Mouse (Mus musculus) midbrain, embryonic 10.5 days (tissue): Measurements from ENCODE around the gene Pef1. TPM values are rescaled to one million over a fixed set of nuclear protein-coding genes. Genes with fewer than 3 reads are reported as not detected.

ENCODE experiments used
- DNase-seq: peaks from one replicate; pipeline ENCODE4 v3.0.0-alpha.2; 2017; ENCODE audit warnings: low spot score
- H3K27ac ChIP-seq: fragments of 300-500 bp; sonication (generic); replicated peaks from 2 replicates; pipeline ENCODE4 v1.5.1; 2016; ENCODE audit warnings: mild to moderate bottlenecking
- H3K27me3 ChIP-seq: fragments of 300-500 bp; sonication (generic); 2 replicates; pipeline ENCODE4 v1.6.1; 2016; ENCODE audit warnings: low read depth, mild to moderate bottlenecking; ENCODE audit not compliant: poor library complexity, severe bottlenecking
- H3K36me3 ChIP-seq: fragments of 300-500 bp; sonication (generic); 2 replicates; pipeline ENCODE4 v1.6.1; 2016; ENCODE audit warnings: mild to moderate bottlenecking, moderate library complexity
- H3K4me1 ChIP-seq: fragments of 300-500 bp; sonication (generic); 2 replicates; pipeline ENCODE4 v1.6.1; 2016
- H3K4me3 ChIP-seq: fragments of 300-500 bp; sonication (generic); 2 replicates; pipeline ENCODE4 v1.5.1; 2016; ENCODE audit warnings: mild to moderate bottlenecking, moderate library complexity
- H3K9me3 ChIP-seq: fragments of 300-500 bp; sonication (generic); replicated peaks from 2 replicates; pipeline ENCODE4 v1.6.1; 2016; ENCODE audit warnings: mild to moderate bottlenecking
- WGBS: fragments of 180-500 bp; shearing (Covaris S2); methylation state at CpG from one replicate; pipeline ENCODE4 v1.1.7; 2016; 5-methylcytosine and 5-hydroxymethylcytosine counted together
- polyA plus RNA-seq: library from polyadenylated mRNA; unstranded; fragments of >200 nt; fragmentation: Nextera tagmentation; extraction: Ambion mirVana; gene quantifications from 2 replicates; pipeline ENCODE4 v1.2.1, GENCODE M21; 2016

Gene Pef1
- polyA plus RNA-seq, 1 experiment from 2014 or later = 74.0 TPM

- peaks cover 39% of the 10 kb centered on the region for H3K27me3 ChIP-seq
- H3K27ac ChIP-seq = no peak overlapping the region
- 82% methylated on average over 12 of the region's 12 CpGs for WGBS
- H3K4me1 ChIP-seq = no peaks in the 10 kb centered on the region
- DNase-seq = no peak
- no peaks in the 10 kb centered on the region for H3K9me3 ChIP-seq
- H3K36me3 ChIP-seq = no peaks in the 10 kb centered on the region
- H3K4me3 ChIP-seq = no peak overlapping the region
These were observed 54.5 kb downstream of the Pef1 start for GRCm38 (mm10) chr4:130156812-130157371.

DNA sequence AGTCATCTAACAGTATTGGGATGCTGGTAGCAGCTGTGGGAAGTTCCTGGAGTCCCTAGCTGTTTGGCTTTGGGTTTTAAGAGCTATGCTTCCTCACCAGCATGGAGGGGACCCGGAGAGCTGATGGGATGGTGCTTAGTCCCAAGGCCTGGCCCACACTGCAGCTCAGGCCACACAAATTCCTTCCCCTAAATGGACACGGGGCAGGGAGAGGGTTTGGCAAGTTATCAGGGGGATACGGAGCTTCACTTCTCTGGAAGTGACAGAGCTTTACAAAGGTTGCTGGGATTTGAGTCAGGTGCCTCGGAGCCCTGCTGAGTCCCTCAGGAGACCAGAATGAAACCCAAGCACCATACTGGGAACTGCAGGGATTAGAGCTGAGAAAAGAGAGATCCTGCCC is 59.0 kb downstream of the Pef1 start:
- H3K9me3 ChIP-seq = no peaks in the 10 kb centered on the region
- no peak overlapping the region for H3K27ac ChIP-seq
- 18% methylated on average over 4 of the region's 4 CpGs for WGBS
- H3K27me3 ChIP-seq = peaks cover 61% of the 10 kb centered on the region
- DNase-seq = no peak
- H3K4me3 ChIP-seq = no peak overlapping the region
- H3K36me3 ChIP-seq = no peaks in the 10 kb centered on the region
- H3K4me1 ChIP-seq = peaks cover 16% of the 10 kb centered on the region

DNA sequence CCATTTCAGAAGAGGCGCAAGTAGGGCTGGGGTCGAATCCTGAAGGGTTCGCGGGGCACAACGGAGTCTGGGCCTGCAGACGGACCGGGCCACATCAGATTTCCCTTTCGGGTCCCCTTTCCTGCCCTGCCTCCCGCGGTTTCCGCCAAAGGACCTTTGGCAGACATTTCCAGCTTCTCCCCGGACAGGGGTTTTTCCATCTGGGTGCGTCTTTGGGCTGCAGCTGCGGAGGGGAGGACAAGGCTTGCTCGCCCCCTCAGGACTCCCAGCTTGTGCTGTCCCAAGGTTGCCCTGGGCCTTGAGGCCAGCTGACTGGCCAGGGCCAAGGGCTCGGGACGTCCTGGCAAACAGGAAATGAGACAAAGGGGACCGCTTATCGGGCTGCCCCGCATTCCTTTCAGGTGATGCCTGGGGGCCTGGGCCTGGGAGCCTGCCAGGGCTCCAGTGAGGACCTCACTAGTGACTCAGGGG is 61.1 kb downstream of the Pef1 start:
- H3K4me3 ChIP-seq = peak overlapping the region; percentile 42
- peaks cover 76% of the 10 kb centered on the region for H3K27me3 ChIP-seq
- DNase-seq = peak; percentile 39
- H3K36me3 ChIP-seq = no peaks in the 10 kb centered on the region
- H3K4me1 ChIP-seq = peaks cover 30% of the 10 kb centered on the region
- H3K9me3 ChIP-seq = no peaks in the 10 kb centered on the region
- WGBS = 4% methylated on average over 20 of the region's 20 CpGs
- peak overlapping the region; percentile 73 for H3K27ac ChIP-seq

DNA sequence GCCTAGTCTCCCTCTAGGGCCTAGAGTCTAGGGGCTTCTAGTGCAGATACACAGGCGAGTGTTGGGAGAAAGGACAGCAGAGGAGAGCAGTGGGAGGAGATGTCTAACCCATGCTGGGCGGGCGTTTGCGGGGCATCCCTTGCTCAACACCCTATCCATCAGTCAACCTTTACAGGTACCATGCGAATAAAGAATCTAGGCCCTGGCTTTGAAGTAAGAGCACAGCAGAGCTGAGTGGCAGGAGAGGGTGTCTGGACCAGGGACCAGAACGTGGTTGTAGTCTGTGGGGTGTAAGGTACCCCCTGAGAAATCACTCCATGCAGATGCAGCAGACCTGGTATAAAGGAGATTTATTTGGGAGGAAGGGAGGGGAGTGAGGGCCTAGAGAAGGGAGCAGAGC is 61.8 kb downstream of the Pef1 start:
- Histone ChIP-seq H3K27me3 (peaks cover 76% of the 10 kb centered on the region), H3K27ac (no peak overlapping the region), H3K4me1 (peaks cover 37% of the 10 kb centered on the region), H3K36me3 (no peaks in the 10 kb centered on the region), H3K4me3 (no peak overlapping the region), H3K9me3 (no peaks in the 10 kb centered on the region)
- no peak for DNase-seq
- 71% methylated on average over 6 of the region's 6 CpGs for WGBS

DNA sequence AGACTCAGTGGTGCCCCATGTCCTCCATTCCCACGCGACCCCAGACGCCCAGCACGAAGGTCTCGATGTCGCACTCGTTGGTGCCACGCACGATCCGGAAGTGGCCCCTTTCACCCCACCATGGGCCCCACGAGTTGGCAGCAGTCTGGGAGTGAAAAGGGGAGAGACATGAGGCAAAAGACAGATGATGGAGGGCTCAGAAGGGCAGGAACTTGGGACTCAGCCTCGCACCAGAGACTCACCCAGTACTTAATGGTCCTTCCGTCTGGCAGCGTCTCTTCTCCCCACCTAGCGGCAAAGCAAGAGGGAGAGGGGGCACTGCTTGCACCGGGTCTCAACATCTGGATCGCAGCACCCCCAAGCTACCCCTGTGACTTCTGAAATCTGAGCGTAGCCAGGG is 63.7 kb downstream of the Pef1 start:
- no peak overlapping the region for H3K4me3 ChIP-seq
- H3K27me3 ChIP-seq = peaks cover 68% of the 10 kb centered on the region
- WGBS = 87% methylated on average over 18 of the region's 18 CpGs
- H3K4me1 ChIP-seq = peaks cover 38% of the 10 kb centered on the region
- H3K27ac ChIP-seq = no peak overlapping the region
- no peaks in the 10 kb centered on the region for H3K9me3 ChIP-seq
- DNase-seq = no peak
- no peaks in the 10 kb centered on the region for H3K36me3 ChIP-seq

DNA sequence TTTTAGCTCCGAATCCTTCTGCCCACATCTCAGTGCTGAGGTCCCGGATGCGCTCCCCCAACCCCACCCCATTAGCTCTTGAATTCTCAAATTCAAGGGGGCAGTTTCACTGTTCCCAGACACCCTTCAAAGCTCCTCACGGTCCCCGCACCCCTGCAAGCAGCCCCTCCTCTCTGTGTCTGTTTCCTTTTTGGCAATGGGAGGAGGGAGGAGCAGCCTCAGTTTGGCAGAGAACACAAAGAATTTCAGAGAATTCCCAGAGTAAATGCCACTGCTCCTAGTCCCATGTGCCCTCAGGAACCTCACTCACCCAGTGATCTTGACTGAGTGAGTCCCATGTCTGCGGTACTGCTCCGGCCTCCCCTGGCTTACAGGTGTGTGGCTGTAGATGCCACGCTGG is 64.2 kb downstream of the Pef1 start:
- H3K36me3 ChIP-seq = no peaks in the 10 kb centered on the region
- DNase-seq = no peak
- H3K4me3 ChIP-seq = no peak overlapping the region
- H3K27me3 ChIP-seq = peaks cover 63% of the 10 kb centered on the region
- H3K9me3 ChIP-seq = no peaks in the 10 kb centered on the region
- peaks cover 43% of the 10 kb centered on the region for H3K4me1 ChIP-seq
- H3K27ac ChIP-seq = no peak overlapping the region
- WGBS = 84% methylated on average over 8 of the region's 8 CpGs

GRCm38 (mm10) chr4:130167321-130167720 is 65.0 kb downstream of the Pef1 start:
- Histone ChIP-seq H3K4me3 (peak overlapping the region; percentile 37), H3K9me3 (no peaks in the 10 kb centered on the region), H3K27ac (no peak overlapping the region), H3K4me1 (peaks cover 50% of the 10 kb centered on the region), H3K36me3 (no peaks in the 10 kb centered on the region), H3K27me3 (peaks cover 63% of the 10 kb centered on the region)
- no peak for DNase-seq
- 47% methylated on average over 22 of the region's 22 CpGs for WGBS

DNA sequence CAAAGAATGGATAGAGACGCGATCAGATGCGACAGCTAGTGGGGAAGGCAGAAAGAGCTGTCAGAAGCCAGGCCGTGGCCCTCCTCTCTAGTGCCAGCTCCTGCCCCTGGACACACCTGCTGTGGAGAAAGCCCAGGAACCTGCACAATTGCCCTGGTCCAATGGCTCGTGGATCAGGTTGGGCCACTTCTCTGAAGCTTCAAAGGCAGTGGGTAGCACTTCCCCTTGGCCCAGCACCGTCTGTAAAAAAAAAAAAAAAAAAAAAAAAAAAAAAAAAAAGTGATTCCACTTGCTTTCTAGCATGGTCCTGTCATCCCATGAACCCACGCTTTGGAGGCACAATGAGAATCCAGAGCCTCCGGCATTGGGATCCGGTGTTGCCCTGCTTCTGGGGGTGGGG is 65.5 kb downstream of the Pef1 start:
- H3K4me3 ChIP-seq = peak overlapping the region; percentile 37
- peaks cover 63% of the 10 kb centered on the region for H3K27me3 ChIP-seq
- no peaks in the 10 kb centered on the region for H3K36me3 ChIP-seq
- no peaks in the 10 kb centered on the region for H3K9me3 ChIP-seq
- 51% methylated on average over 9 of the region's 9 CpGs for WGBS
- no peak overlapping the region for H3K27ac ChIP-seq
- no peak for DNase-seq
- peaks cover 52% of the 10 kb centered on the region for H3K4me1 ChIP-seq

DNA sequence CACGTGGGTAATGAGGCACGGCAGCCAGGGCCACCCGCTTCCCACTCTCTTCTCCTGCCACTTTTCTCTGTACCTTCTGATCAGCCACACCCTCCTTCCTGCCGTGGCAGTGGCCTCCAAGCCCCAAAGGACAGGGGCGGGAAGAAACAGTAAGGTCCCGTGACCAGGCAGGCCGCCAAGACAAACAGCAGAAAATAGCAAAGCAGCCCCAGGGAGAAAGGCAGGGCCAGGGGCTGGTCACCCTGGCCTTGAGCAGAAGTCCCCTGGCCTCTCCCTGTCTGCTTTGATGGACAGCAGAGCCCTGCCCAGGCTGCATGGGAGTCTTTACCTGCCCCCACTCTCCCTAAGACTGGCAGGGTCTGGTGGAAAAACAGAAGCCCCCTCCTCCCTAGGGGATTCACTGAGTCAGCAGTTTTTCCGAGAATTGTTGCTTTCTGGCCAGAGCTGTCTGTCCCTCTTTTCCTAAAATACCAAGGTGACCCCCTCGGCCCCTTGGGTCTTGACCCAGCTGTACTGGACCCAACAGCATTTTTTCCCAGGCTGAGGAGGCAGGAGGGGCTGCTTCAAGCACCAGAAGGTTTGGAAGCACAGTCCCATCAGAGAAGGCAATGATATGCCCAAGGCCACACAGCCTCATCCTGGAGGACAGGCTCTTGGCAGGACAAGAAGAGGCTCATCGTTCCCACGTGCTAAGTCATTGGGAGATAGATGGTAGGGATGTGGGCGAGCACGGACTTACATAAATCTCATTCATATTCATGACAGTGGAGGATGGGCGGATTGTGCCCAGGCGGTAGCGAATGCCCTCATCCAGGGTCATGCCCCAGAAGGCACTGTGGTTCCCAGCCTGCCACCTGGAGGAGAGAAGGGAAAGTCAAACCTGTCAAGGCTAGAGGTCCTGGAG is 66.2 kb downstream of the Pef1 start:
- Histone ChIP-seq H3K27ac (no peak overlapping the region), H3K4me3 (no peak overlapping the region), H3K27me3 (peaks cover 63% of the 10 kb centered on the region), H3K4me1 (peaks cover 48% of the 10 kb centered on the region), H3K36me3 (no peaks in the 10 kb centered on the region), H3K9me3 (no peaks in the 10 kb centered on the region)
- peak; percentile 37 for DNase-seq
- 52% methylated on average over 16 of the region's 16 CpGs for WGBS

DNA sequence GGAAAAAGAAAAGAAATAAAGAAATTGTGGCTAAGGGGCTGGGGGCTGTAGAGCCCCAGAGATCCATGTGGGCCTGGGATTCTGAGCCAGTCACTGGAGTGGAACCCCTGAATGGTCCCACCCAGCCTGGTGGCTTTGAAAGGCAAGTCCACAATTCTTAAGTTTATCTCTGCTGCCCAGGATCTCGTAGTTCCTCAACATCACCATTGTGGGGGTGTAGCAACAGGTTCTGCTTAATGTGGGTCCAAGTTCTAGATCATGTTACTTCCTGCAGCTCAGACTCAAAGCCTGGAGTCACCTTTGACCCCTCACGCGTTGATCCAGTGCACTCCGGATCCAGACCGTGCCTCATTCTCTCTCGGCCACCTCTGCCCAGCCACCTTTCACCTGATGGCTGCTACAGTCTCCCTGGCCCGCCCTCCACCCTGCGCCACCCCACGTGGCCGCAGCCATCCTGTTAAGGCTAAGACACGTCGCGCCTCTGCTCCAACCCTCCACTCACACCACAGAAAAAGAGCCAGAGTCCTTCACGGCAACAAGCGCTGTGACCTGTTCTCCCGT is 67.1 kb downstream of the Pef1 start:
- H3K27me3 ChIP-seq = peaks cover 63% of the 10 kb centered on the region

GRCm38 (mm10) chr4:130170362-130170761 is 68.0 kb downstream of the Pef1 start:
- no peaks in the 10 kb centered on the region for H3K9me3 ChIP-seq
- H3K4me3 ChIP-seq = no peak overlapping the region
- H3K27me3 ChIP-seq = peaks cover 63% of the 10 kb centered on the region
- DNase-seq = no peak
- 87% methylated on average over 4 of the region's 4 CpGs for WGBS
- H3K36me3 ChIP-seq = no peaks in the 10 kb centered on the region
- H3K4me1 ChIP-seq = peaks cover 59% of the 10 kb centered on the region
- H3K27ac ChIP-seq = no peak overlapping the region

More for the DNA sequence above, 67.1 kb downstream of the Pef1 start:
- Histone ChIP-seq H3K27ac (no peak overlapping the region), H3K9me3 (no peaks in the 10 kb centered on the region), H3K4me1 (peaks cover 50% of the 10 kb centered on the region), H3K4me3 (no peak overlapping the region), H3K36me3 (no peaks in the 10 kb centered on the region)
- no peak for DNase-seq
- 82% methylated on average over 16 of the region's 16 CpGs for WGBS

DNA sequence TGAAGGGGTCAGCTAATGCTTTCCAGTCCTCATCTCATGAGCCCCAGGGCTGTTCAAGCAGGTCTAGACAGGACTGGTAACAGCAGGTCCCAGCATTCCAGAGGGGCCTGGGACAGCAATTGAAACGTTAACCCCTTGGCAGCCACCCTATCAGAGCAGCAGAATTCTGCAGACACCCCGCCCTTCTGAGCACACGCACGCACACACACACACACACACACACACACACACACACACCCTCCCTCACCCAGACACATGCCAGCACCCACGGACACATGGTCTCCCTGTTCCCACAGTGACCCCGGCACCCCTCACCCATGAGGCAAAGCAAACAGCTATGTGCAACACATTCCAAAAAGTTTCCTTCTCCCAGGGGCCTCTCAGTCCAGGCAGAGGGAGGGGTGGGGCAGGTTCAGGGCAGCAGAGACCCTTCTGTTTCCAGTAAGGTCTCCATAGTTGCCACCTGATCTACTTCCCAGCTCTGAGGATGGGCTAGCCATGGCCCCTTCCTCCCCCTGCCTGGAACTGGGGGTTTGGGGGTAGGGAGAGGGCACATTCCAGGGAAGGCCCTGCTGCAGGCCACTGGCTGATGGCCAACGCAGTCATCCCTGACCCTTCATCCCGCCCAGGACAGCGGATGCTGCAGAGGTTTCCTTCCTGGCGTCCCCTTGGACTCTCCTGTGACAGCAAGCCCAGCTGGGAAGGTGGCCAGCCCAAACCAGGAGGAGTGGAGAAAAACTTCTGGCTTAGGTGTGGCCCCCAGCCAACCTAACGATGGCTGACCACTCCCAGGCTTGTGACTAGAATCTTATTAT is 69.8 kb downstream of the Pef1 start:
- DNase-seq = peak; percentile 25
- WGBS = 73% methylated on average over 11 of the region's 11 CpGs
- peaks cover 69% of the 10 kb centered on the region for H3K4me1 ChIP-seq
- peak overlapping the region; percentile 49; the same call in 1 of the 2 replicates for H3K27ac ChIP-seq
- H3K9me3 ChIP-seq = no peaks in the 10 kb centered on the region
- H3K4me3 ChIP-seq = no peak overlapping the region
- H3K27me3 ChIP-seq = peaks cover 61% of the 10 kb centered on the region
- H3K36me3 ChIP-seq = no peaks in the 10 kb centered on the region
